ENCODE assay signal across 10 mouse cellular contexts in the genomic region with DNA sequence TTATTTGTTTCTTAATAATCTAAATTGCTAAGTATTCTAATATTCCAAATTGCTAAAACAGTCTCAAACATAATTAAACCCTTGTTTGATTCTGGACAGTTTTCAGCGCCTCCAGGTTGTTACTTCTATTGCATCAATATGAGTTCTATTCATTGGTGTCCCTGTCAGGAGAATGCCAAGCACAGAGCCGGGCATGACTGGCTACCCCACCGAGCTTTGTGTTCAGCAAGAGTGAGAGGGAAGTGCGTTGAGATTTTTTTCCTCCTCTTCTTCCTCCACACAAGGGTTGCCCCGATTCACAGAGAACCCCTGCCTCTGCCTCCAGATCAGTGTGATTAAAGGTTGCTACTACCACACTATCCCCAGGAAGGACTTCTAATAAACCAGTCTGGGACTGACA. TPM values are rescaled to one million over a fixed set of nuclear protein-coding genes. Genes with fewer than 3 reads are reported as not detected.
DNase-seq lines count a peak whose midpoint lies in the region; ATAC-seq and TF ChIP-seq lines count a peak whose summit lies in the region.
"Had no signal": no experiment of that assay in that cellular context is flagged by ENCODE, and none has a peak within 500 bp of the region (broad histone marks: within the 10 kb centered on the region; RNA-seq: fewer than 3 reads in every experiment).

No protein-coding gene starts in this region.

- peak overlapping the region; percentile 37; the same call in 1 of the 2 replicates for H3K9ac ChIP-seq in heart, embryonic 13.5 days
- H3K9ac ChIP-seq in heart, embryonic 12.5 days, result no peak overlapping the region

- peaks cover 53% of the 10 kb centered on the region for H3K4me1 ChIP-seq in heart, embryonic 13.5 days
- H3K4me1 ChIP-seq in heart, embryonic 12.5 days (replicated peaks), result peaks cover 41% of the 10 kb centered on the region
- peaks cover 3% of the 10 kb centered on the region for H3K4me1 ChIP-seq in testis, adult 2 months (ENCODE audit: control insufficient read depth, insufficient read depth, low read length)

- no peak overlapping the region for H3K4me3 ChIP-seq in heart, embryonic 13.5 days
- no peak overlapping the region for H3K4me3 ChIP-seq in heart, embryonic 12.5 days
- H3K4me3 ChIP-seq in testis, adult 2 months (ENCODE audit: control insufficient read depth, low read depth, low read length), result peak overlapping the region; percentile 52
- H3K4me3 ChIP-seq: megakaryocyte, embryonic 14.5 days had no signal

- TF ChIP-seq CTCF in testis, adult 2 months (IDR thresholded peaks at IDR 0.05; ENCODE audit: control insufficient read depth, insufficient read depth, insufficient replicate concordance, low read depth, low read length), result no peak

- ATAC-seq in heart, embryonic 13.5 days (ENCODE audit: extremely low read depth, insufficient number of reproducible peaks, low FRiP score, low TSS enrichment), result no peak
- ATAC-seq in heart, embryonic 12.5 days (ENCODE audit: insufficient number of reproducible peaks, low FRiP score), result no peak
- peak; percentile 20; the same call in 1 of the 2 replicates for ATAC-seq in megakaryocyte progenitor cell, adult 5-6 weeks (replicated peaks; ENCODE audit: poor library complexity)

- 43% methylated on average over 5 of the region's 5 CpGs for WGBS in heart, embryonic 13.5 days
- WGBS in heart, embryonic 12.5 days, result 31% methylated on average over 5 of the region's 5 CpGs

- no peak for DNase-seq in testis, postnatal 14 days (ENCODE audit: low spot score)
- DNase-seq in layer of hippocampus, adult 18-20 months (ENCODE audit: low spot score in 2 of 2), result no peak
- DNase-seq in cerebellum, postnatal 14 days, result no peak
- no peak for DNase-seq in spleen, postnatal 4 days (ENCODE audit: low spot score in 2 of 2)
- DNase-seq: cerebellum, adult 9-10 months had no signal

- H3K27ac ChIP-seq in heart, embryonic 13.5 days (replicated peaks), result peak overlapping the region; percentile 90
- no peak overlapping the region for H3K27ac ChIP-seq in heart, embryonic 12.5 days (ENCODE audit: poor library complexity, severe bottlenecking)
- H3K27ac ChIP-seq in testis, adult 2 months (ENCODE audit: control insufficient read depth, insufficient read depth, low read depth, low read length), result peak overlapping the region; percentile 66

- no peaks in the 10 kb centered on the region for H3K9me3 ChIP-seq in heart, embryonic 13.5 days
- H3K9me3 ChIP-seq in heart, embryonic 12.5 days (replicated peaks), result no peaks in the 10 kb centered on the region
- H3K9me3 ChIP-seq: megakaryocyte, embryonic 14.5 days had no signal

- H3K27me3 ChIP-seq in heart, embryonic 13.5 days (replicated peaks), result no peaks in the 10 kb centered on the region
- no peaks in the 10 kb centered on the region for H3K27me3 ChIP-seq in heart, embryonic 12.5 days (replicated peaks)
- H3K27me3 ChIP-seq in testis, adult 2 months (ENCODE audit: control insufficient read depth, insufficient read depth, low read length), result no peaks in the 10 kb centered on the region
- H3K27me3 ChIP-seq: megakaryocyte, embryonic 14.5 days had no signal

- no peak for TF ChIP-seq POLR2A in testis, adult 2 months (IDR thresholded peaks at IDR 0.05; ENCODE audit: control insufficient read depth, low read depth, low read length)

- no peaks in the 10 kb centered on the region for H3K36me3 ChIP-seq in heart, embryonic 13.5 days
- no peaks in the 10 kb centered on the region for H3K36me3 ChIP-seq in heart, embryonic 12.5 days
- H3K36me3 ChIP-seq in testis, adult 2 months (ENCODE audit: control insufficient read depth, insufficient read depth, low read length), result no peaks in the 10 kb centered on the region

- peak overlapping the region; percentile 55 for H3K4me2 ChIP-seq in heart, embryonic 13.5 days
- no peak overlapping the region for H3K4me2 ChIP-seq in heart, embryonic 12.5 days

RNA-seq across cellular contexts. Expression of a gene that starts 53.5 kb away (rescaled TPM):
- 26.0 and 27.3 TPM in 2 replicates for polyA plus RNA-seq in heart, embryonic 13.5 days (2015; fragmentation: Nextera tagmentation; extraction: Ambion mirVana)
- 33.2 and 34.4 TPM in 2 replicates for polyA plus RNA-seq in heart, embryonic 12.5 days (2016; fragmentation: Nextera tagmentation; extraction: Ambion mirVana)
- polyA plus RNA-seq in testis, adult 2 months (2012; rRNA removed), result 12.1 and 12.3 TPM in 2 replicates
- total RNA-seq in megakaryocyte progenitor cell, adult 5-6 weeks (2015), result 25.0 and 29.9 TPM in 2 replicates
- 17.7 and 24.5 TPM in 2 replicates for total RNA-seq in megakaryocyte progenitor cell, adult 5-6 weeks (2017)
- total RNA-seq in layer of hippocampus, adult 18-20 months (2021), result 10 to 100 TPM; 16.5 to 20.3 TPM
